Mouse (Mus musculus) frontal cortex, adult 2 months (tissue): Measurements from ENCODE around the gene 1700040F15Rik. TPM values are rescaled to one million over a fixed set of nuclear protein-coding genes. Genes with fewer than 3 reads are reported as not detected.
"Not testable (repeated sequence)": the region's sequence is repeated elsewhere in the genome, so short reads cannot be mapped to it uniquely, and the experiment has no call there.

Experiments used
- DNase-seq, 2 experiments: peaks; one replicate each; pipeline ENCODE4 v3.0.0; 2022; ENCODE audit warnings: low spot score in 1 of 2; ENCODE audit errors: extremely low spot score in 1 of 2
- polyA plus RNA-seq: library from polyadenylated mRNA; depleted of rRNA; stranded (reverse); fragments of >200 nt; gene quantifications from 2 replicates; pipeline ENCODE4 v1.2.3, GENCODE M21; 2012; rRNA removed

Gene 1700040F15Rik
- not detected in 2 replicates for polyA plus RNA-seq

DNA sequence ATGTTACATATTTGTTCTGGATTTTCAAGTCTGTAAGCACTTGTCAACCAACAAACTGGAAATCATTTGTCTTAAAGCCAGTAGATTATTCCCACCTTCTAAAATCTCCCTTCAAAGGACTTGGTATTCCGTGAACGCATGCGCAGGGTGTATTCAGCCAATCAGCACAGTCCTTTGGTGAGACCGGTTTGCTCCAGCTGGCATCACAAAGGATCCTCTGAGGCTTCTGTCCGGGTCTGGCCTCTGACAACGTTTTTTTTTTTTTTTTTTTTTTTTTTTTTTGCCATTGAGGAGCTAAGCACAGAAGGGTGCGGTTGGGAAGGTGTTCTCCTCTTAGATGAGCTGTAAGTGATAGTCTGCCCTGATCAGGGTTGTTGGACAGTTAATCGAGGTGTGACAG, at the start of gene 1700040F15Rik:
1700040F15Rik (plus strand) TSS at position 301 of the 400 bp plus-strand sequence.
- not testable (repeated sequence) for DNase-seq
